Mouse (Mus musculus) midbrain, embryonic 14.5 days (tissue): ENCODE measurements around the gene Ankrd26. TPM values are rescaled to one million over a fixed set of nuclear protein-coding genes. Genes with fewer than 3 reads are reported as not detected.

Experiments used
- ATAC-seq: fragments of 200-750 bp; cut with Nextera tagmentation; 2 replicates; pipeline ENCODE4 v1.8.0; 2017; ENCODE audit warnings: moderate number of reproducible peaks, moderate library complexity; ENCODE audit not compliant: low FRiP score, low TSS enrichment
- DNase-seq: peaks from one replicate; pipeline ENCODE4 v3.0.0-alpha.2; 2015
- H3K27ac ChIP-seq: fragments of 300-500 bp; sonication (generic); replicated peaks from 2 replicates; pipeline ENCODE4 v1.5.1; 2014; ENCODE audit warnings: mild to moderate bottlenecking, low read depth, low read length, moderate library complexity
- H3K27me3 ChIP-seq: fragments of 300-500 bp; sonication (generic); 2 replicates; pipeline ENCODE4 v1.6.1; 2014; ENCODE audit warnings: low read length, control low read depth, mixed read lengths; ENCODE audit not compliant: control insufficient read depth, insufficient read depth
- H3K36me3 ChIP-seq: fragments of 300-500 bp; sonication (generic); 2 replicates; pipeline ENCODE4 v1.6.1; 2014; ENCODE audit warnings: low read length, control low read depth; ENCODE audit not compliant: control insufficient read depth, insufficient read depth
- H3K4me1 ChIP-seq: fragments of 300-500 bp; sonication (generic); 2 replicates; pipeline ENCODE4 v1.6.1; 2014; ENCODE audit warnings: mild to moderate bottlenecking, antibody characterized with exemption, low read length, control low read depth; ENCODE audit not compliant: control insufficient read depth, insufficient read depth
- H3K4me2 ChIP-seq: fragments of 300-500 bp; sonication (generic); 2 replicates; pipeline ENCODE4 v1.6.1; 2014; ENCODE audit warnings: mild to moderate bottlenecking, low read length, moderate library complexity
- H3K4me3 ChIP-seq: fragments of 300-500 bp; sonication (generic); replicated peaks from 2 replicates; pipeline ENCODE4 v1.5.1; 2014; ENCODE audit warnings: low read depth, low read length
- H3K9ac ChIP-seq: fragments of 300-500 bp; sonication (generic); replicated peaks from 2 replicates; pipeline ENCODE4 v1.6.1; 2014; ENCODE audit warnings: mild to moderate bottlenecking, low read length, moderate library complexity
- H3K9me3 ChIP-seq: fragments of 300-500 bp; sonication (generic); 2 replicates; pipeline ENCODE4 v1.6.1; 2016; ENCODE audit warnings: low read length, control low read depth, mixed read lengths; ENCODE audit not compliant: control insufficient read depth
- WGBS: fragments of 180-500 bp; shearing (Covaris S2); extraction: QIAGEN DNeasy Blood & Tissue Kit; methylation state at CpG from one replicate; pipeline ENCODE4 v1.1.7; 2014; 5-methylcytosine and 5-hydroxymethylcytosine counted together
- polyA plus RNA-seq: library from polyadenylated mRNA; unstranded; fragments of >200 nt; fragmentation: Nextera tagmentation; extraction: Ambion mirVana; gene quantifications from 2 replicates; pipeline ENCODE4 v1.2.1, GENCODE M21; 2014

The Ankrd26 gene
- polyA plus RNA-seq, 1 experiment from 2014 or later, result 13.5 TPM

- no peaks in the 10 kb centered on the region for H3K27me3 ChIP-seq
- no peaks in the 10 kb centered on the region for H3K9me3 ChIP-seq
- DNase-seq, result no peak
- no peak for ATAC-seq
- H3K27ac ChIP-seq, result no peak overlapping the region
- no peak overlapping the region for H3K4me3 ChIP-seq
- 92% methylated on average over 7 of the region's 7 CpGs for WGBS
- H3K36me3 ChIP-seq, result peaks cover 93% of the 10 kb centered on the region
- H3K9ac ChIP-seq, result no peak overlapping the region
- H3K4me1 ChIP-seq, result no peaks in the 10 kb centered on the region
- H3K4me2 ChIP-seq, result no peak overlapping the region
Observed at GRCm38 (mm10) chr6:118520668-118521067, 41.4 kb downstream of the Ankrd26 start.

- H3K27ac ChIP-seq, result no peak overlapping the region
- H3K4me1 ChIP-seq, result no peaks in the 10 kb centered on the region
- no peaks in the 10 kb centered on the region for H3K27me3 ChIP-seq
- H3K4me3 ChIP-seq, result no peak overlapping the region
- no peak for DNase-seq
- peaks cover 78% of the 10 kb centered on the region for H3K36me3 ChIP-seq
- H3K4me2 ChIP-seq, result no peak overlapping the region
- no peak overlapping the region for H3K9ac ChIP-seq
- H3K9me3 ChIP-seq, result no peaks in the 10 kb centered on the region
- ATAC-seq, result no peak
- WGBS, result 97% methylated on average over 12 of the region's 12 CpGs
Observed at GRCm38 (mm10) chr6:118513335-118514012, 48.6 kb downstream of the Ankrd26 start.

GRCm38 (mm10) chr6:118499010-118499409 is 63.0 kb downstream of the Ankrd26 start:
- WGBS, result 94% methylated on average over 7 of the region's 7 CpGs
- no peak overlapping the region for H3K4me3 ChIP-seq
- no peak overlapping the region for H3K27ac ChIP-seq
- ATAC-seq, result no peak
- H3K9ac ChIP-seq, result no peak overlapping the region
- no peaks in the 10 kb centered on the region for H3K9me3 ChIP-seq
- H3K27me3 ChIP-seq, result no peaks in the 10 kb centered on the region
- H3K36me3 ChIP-seq, result peaks cover 18% of the 10 kb centered on the region
- no peak overlapping the region for H3K4me2 ChIP-seq
- H3K4me1 ChIP-seq, result no peaks in the 10 kb centered on the region
- no peak for DNase-seq

GRCm38 (mm10) chr6:118482125-118482524 is 79.9 kb downstream of the Ankrd26 start:
- ATAC-seq (no peak), DNase-seq (no peak)
- H3K4me1 ChIP-seq, result peaks cover 9% of the 10 kb centered on the region
- no peak overlapping the region for H3K9ac ChIP-seq
- no peak overlapping the region for H3K4me3 ChIP-seq
- 89% methylated on average over 1 of the region's 1 CpGs for WGBS
- no peaks in the 10 kb centered on the region for H3K9me3 ChIP-seq
- no peak overlapping the region for H3K4me2 ChIP-seq
- H3K27me3 ChIP-seq, result peaks cover 17% of the 10 kb centered on the region
- no peak overlapping the region for H3K27ac ChIP-seq
- no peaks in the 10 kb centered on the region for H3K36me3 ChIP-seq

GRCm38 (mm10) chr6:118478957-118479708 is 82.9 kb downstream of the Ankrd26 start, which contains the start of gene Zfp9:
TSS of gene Zfp9 (minus strand) at chr6:118479320.
- peak within 1 kb of the TSS; percentile 87 for H3K27ac ChIP-seq
- H3K4me3 ChIP-seq, result peak within 1 kb of the TSS; percentile 54
- no peaks in the 10 kb centered on the region for H3K9me3 ChIP-seq
- DNase-seq (peak; percentile 88), ATAC-seq (peak; percentile 92)
- H3K9ac ChIP-seq, result peak within 1 kb of the TSS; percentile 80
- peak within 1 kb of the TSS; percentile 76 for H3K4me2 ChIP-seq
- H3K36me3 ChIP-seq, result peaks cover 11% of the 10 kb centered on the region; the same call in 1 of the 2 replicates
- H3K27me3 ChIP-seq, result peaks cover 17% of the 10 kb centered on the region
- WGBS, result under 1% methylated on average over 51 of the region's 57 CpGs
- peaks cover 16% of the 10 kb centered on the region for H3K4me1 ChIP-seq

- Histone ChIP-seq H3K27me3 (peaks cover 17% of the 10 kb centered on the region), H3K4me3 (peak overlapping the region; percentile 54), H3K27ac (peak overlapping the region; percentile 87), H3K36me3 (peaks cover 11% of the 10 kb centered on the region; the same call in 1 of the 2 replicates), H3K9me3 (no peaks in the 10 kb centered on the region), H3K9ac (peak overlapping the region; percentile 80), H3K4me1 (peaks cover 16% of the 10 kb centered on the region), H3K4me2 (peak overlapping the region; percentile 76)
- 12% methylated on average over 10 of the region's 10 CpGs for WGBS
- DNase-seq, result peak; percentile 58
- ATAC-seq, result 0 out of 2 replicates have a peak, but pooled peaks have one; percentile 28
Observed at GRCm38 (mm10) chr6:118477875-118478785, 83.9 kb downstream of the Ankrd26 start.

GRCm38 (mm10) chr6:118462069-118462705 is 99.8 kb downstream of the Ankrd26 start:
- Histone ChIP-seq H3K9me3 (no peaks in the 10 kb centered on the region), H3K36me3 (peaks cover 36% of the 10 kb centered on the region), H3K4me1 (no peaks in the 10 kb centered on the region), H3K9ac (no peak overlapping the region), H3K27me3 (no peaks in the 10 kb centered on the region), H3K4me3 (no peak overlapping the region), H3K4me2 (no peak overlapping the region), H3K27ac (no peak overlapping the region)
- no peak for DNase-seq
- ATAC-seq, result no peak
- WGBS, result 81% methylated on average over 15 of the region's 15 CpGs

- Histone ChIP-seq H3K4me2 (no peak overlapping the region), H3K4me1 (peaks cover 10% of the 10 kb centered on the region; the same call in 1 of the 2 replicates), H3K36me3 (peaks cover 4% of the 10 kb centered on the region; the same call in 1 of the 2 replicates), H3K9me3 (no peaks in the 10 kb centered on the region), H3K27ac (no peak overlapping the region), H3K9ac (no peak overlapping the region), H3K4me3 (no peak overlapping the region), H3K27me3 (no peaks in the 10 kb centered on the region)
- 93% methylated on average over 1 of the region's 1 CpGs for WGBS
- no peak for DNase-seq
- no peak for ATAC-seq
Observed at GRCm38 (mm10) chr6:118457726-118458125, 104.3 kb downstream of the Ankrd26 start.
